Mouse (Mus musculus) intestine, embryonic 15.5 days (tissue): Measurements from ENCODE around the gene Dlg1. TPM values are rescaled to one million over a fixed set of nuclear protein-coding genes. Genes with fewer than 3 reads are reported as not detected.

Source experiments
- ATAC-seq: fragments of 200-750 bp; cut with Nextera tagmentation; 2 replicates; pipeline ENCODE4 v1.8.0; 2017; ENCODE audit warnings: moderate TSS enrichment, moderate library complexity
- H3K27ac ChIP-seq: fragments of 300-500 bp; sonication (generic); 2 replicates; pipeline ENCODE4 v1.5.1; 2015; ENCODE audit warnings: mild to moderate bottlenecking, inconsistent platforms
- H3K27me3 ChIP-seq: fragments of 300-500 bp; sonication (generic); replicated peaks from 2 replicates; pipeline ENCODE4 v1.6.1; 2015; ENCODE audit warnings: inconsistent platforms
- H3K36me3 ChIP-seq: fragments of 300-500 bp; sonication (generic); 2 replicates; pipeline ENCODE4 v1.6.1; 2015; ENCODE audit warnings: inconsistent platforms
- H3K4me1 ChIP-seq: fragments of 300-500 bp; sonication (generic); replicated peaks from 2 replicates; pipeline ENCODE4 v1.6.1; 2015; ENCODE audit warnings: inconsistent platforms
- H3K4me2 ChIP-seq: fragments of 300-500 bp; sonication (generic); replicated peaks from 2 replicates; pipeline ENCODE4 v1.6.1; 2015; ENCODE audit warnings: mild to moderate bottlenecking, inconsistent platforms
- H3K4me3 ChIP-seq: fragments of 300-500 bp; sonication (generic); replicated peaks from 2 replicates; pipeline ENCODE4 v1.5.1; 2015; ENCODE audit warnings: inconsistent platforms
- H3K9ac ChIP-seq: fragments of 300-500 bp; sonication (generic); 2 replicates; pipeline ENCODE4 v1.6.1; 2015; ENCODE audit warnings: inconsistent platforms
- H3K9me3 ChIP-seq: fragments of 300-500 bp; sonication (generic); 2 replicates; pipeline ENCODE4 v1.6.1; 2016; ENCODE audit warnings: inconsistent platforms
- WGBS: fragments of 180-500 bp; shearing (Covaris S2); methylation state at CpG from one replicate; pipeline ENCODE4 v1.1.7; 2015; 5-methylcytosine and 5-hydroxymethylcytosine counted together
- polyA plus RNA-seq: library from polyadenylated mRNA; unstranded; fragments of >200 nt; fragmentation: Nextera tagmentation; extraction: Ambion mirVana; gene quantifications from 2 replicates; pipeline ENCODE4 v1.2.1, GENCODE M21; 2015

Dlg1 gene
- polyA plus RNA-seq, 1 experiment from 2014 or later: 18.6 TPM

GRCm38 (mm10) chr16:31830726-31831125, 167.5 kb downstream of the Dlg1 start:
- no peaks in the 10 kb centered on the region for H3K4me1 ChIP-seq
- H3K9ac ChIP-seq: no peak overlapping the region
- H3K36me3 ChIP-seq: no peaks in the 10 kb centered on the region
- ATAC-seq: no peak
- H3K9me3 ChIP-seq: no peaks in the 10 kb centered on the region
- no peak overlapping the region for H3K4me2 ChIP-seq
- 89% methylated on average over 4 of the region's 4 CpGs for WGBS
- H3K27ac ChIP-seq: no peak overlapping the region
- no peaks in the 10 kb centered on the region for H3K27me3 ChIP-seq
- no peak overlapping the region for H3K4me3 ChIP-seq

- Histone ChIP-seq H3K9ac (no peak overlapping the region), H3K36me3 (no peaks in the 10 kb centered on the region; the same call in 1 of the 2 replicates), H3K27ac (no peak overlapping the region), H3K4me1 (no peaks in the 10 kb centered on the region), H3K4me2 (no peak overlapping the region), H3K4me3 (no peak overlapping the region), H3K9me3 (no peaks in the 10 kb centered on the region), H3K27me3 (no peaks in the 10 kb centered on the region)
- whole genome bisulfite sequencing: 91% methylated on average over 10 of the region's 10 CpGs
- ATAC-seq: no peak
Observed at GRCm38 (mm10) chr16:31832630-31833422, 169.6 kb downstream of the Dlg1 start.

GRCm38 (mm10) chr16:31834011-31834584, 170.9 kb downstream of the Dlg1 start:
- Histone ChIP-seq H3K9me3 (no peaks in the 10 kb centered on the region), H3K27ac (no peak overlapping the region), H3K36me3 (peaks cover 3% of the 10 kb centered on the region; the same call in 1 of the 2 replicates), H3K27me3 (no peaks in the 10 kb centered on the region), H3K4me1 (no peaks in the 10 kb centered on the region), H3K4me2 (no peak overlapping the region), H3K9ac (no peak overlapping the region), H3K4me3 (no peak overlapping the region)
- WGBS: 68% methylated on average over 7 of the region's 7 CpGs
- ATAC-seq: no peak

GRCm38 (mm10) chr16:31834662-31835318, 171.5 kb downstream of the Dlg1 start:
- H3K4me2 ChIP-seq: no peak overlapping the region
- ATAC-seq: no peak
- no peak overlapping the region for H3K27ac ChIP-seq
- H3K27me3 ChIP-seq: no peaks in the 10 kb centered on the region
- no peak overlapping the region for H3K4me3 ChIP-seq
- H3K4me1 ChIP-seq: no peaks in the 10 kb centered on the region
- H3K9ac ChIP-seq: no peak overlapping the region
- H3K36me3 ChIP-seq: peaks cover 3% of the 10 kb centered on the region; the same call in 1 of the 2 replicates
- no peaks in the 10 kb centered on the region for H3K9me3 ChIP-seq
- 77% methylated on average over 2 of the region's 2 CpGs for WGBS

- Histone ChIP-seq H3K4me3 (no peak overlapping the region), H3K9ac (no peak overlapping the region), H3K36me3 (peaks cover 3% of the 10 kb centered on the region; the same call in 1 of the 2 replicates), H3K27ac (no peak overlapping the region), H3K27me3 (no peaks in the 10 kb centered on the region), H3K4me1 (no peaks in the 10 kb centered on the region), H3K9me3 (no peaks in the 10 kb centered on the region), H3K4me2 (no peak overlapping the region)
- ATAC-seq: no peak
- 84% methylated on average over 3 of the region's 3 CpGs for WGBS
Observed at GRCm38 (mm10) chr16:31837362-31837761, 174.1 kb downstream of the Dlg1 start.

- WGBS: 92% methylated on average over 3 of the region's 3 CpGs
- H3K36me3 ChIP-seq: no peaks in the 10 kb centered on the region; the same call in 1 of the 2 replicates
- no peaks in the 10 kb centered on the region for H3K27me3 ChIP-seq
- no peak overlapping the region for H3K27ac ChIP-seq
- ATAC-seq: no peak
- H3K9ac ChIP-seq: no peak overlapping the region
- H3K4me3 ChIP-seq: no peak overlapping the region
- H3K4me1 ChIP-seq: no peaks in the 10 kb centered on the region
- H3K4me2 ChIP-seq: no peak overlapping the region
- no peaks in the 10 kb centered on the region for H3K9me3 ChIP-seq
Observed at GRCm38 (mm10) chr16:31844246-31844645, 181.0 kb downstream of the Dlg1 start.

- H3K4me3 ChIP-seq: no peak overlapping the region
- WGBS: 86% methylated on average over 10 of the region's 10 CpGs
- H3K9ac ChIP-seq: no peak overlapping the region
- no peaks in the 10 kb centered on the region; the same call in 1 of the 2 replicates for H3K36me3 ChIP-seq
- no peaks in the 10 kb centered on the region for H3K4me1 ChIP-seq
- no peak for ATAC-seq
- H3K27ac ChIP-seq: no peak overlapping the region
- H3K4me2 ChIP-seq: no peak overlapping the region
- H3K9me3 ChIP-seq: no peaks in the 10 kb centered on the region
- no peaks in the 10 kb centered on the region for H3K27me3 ChIP-seq
Observed at GRCm38 (mm10) chr16:31846763-31847162, 183.5 kb downstream of the Dlg1 start.

- peaks cover 16% of the 10 kb centered on the region for H3K36me3 ChIP-seq
- 63% methylated on average over 5 of the region's 5 CpGs for WGBS
- no peak for ATAC-seq
Observed at GRCm38 (mm10) chr16:31863920-31864319, 200.7 kb downstream of the Dlg1 start.

GRCm38 (mm10) chr16:31865242-31865641, 202.0 kb downstream of the Dlg1 start:
- ATAC-seq: no peak
- no peak overlapping the region for H3K9ac ChIP-seq
- no peak overlapping the region for H3K27ac ChIP-seq
- no peak overlapping the region for H3K4me3 ChIP-seq
- no peak overlapping the region for H3K4me2 ChIP-seq
- peaks cover 5% of the 10 kb centered on the region; the same call in 1 of the 2 replicates for H3K9me3 ChIP-seq
- 89% methylated on average over 3 of the region's 3 CpGs for WGBS
- H3K27me3 ChIP-seq: no peaks in the 10 kb centered on the region
- H3K4me1 ChIP-seq: no peaks in the 10 kb centered on the region
- peaks cover 18% of the 10 kb centered on the region for H3K36me3 ChIP-seq

More at GRCm38 (mm10) chr16:31863920-31864319, 200.7 kb downstream of the Dlg1 start:
- Histone ChIP-seq H3K4me1 (no peaks in the 10 kb centered on the region), H3K4me2 (no peak overlapping the region), H3K9me3 (peaks cover 5% of the 10 kb centered on the region; the same call in 1 of the 2 replicates), H3K4me3 (no peak overlapping the region), H3K27ac (no peak overlapping the region), H3K27me3 (no peaks in the 10 kb centered on the region), H3K9ac (no peak overlapping the region)

- WGBS: 92% methylated on average over 3 of the region's 3 CpGs
Observed at GRCm38 (mm10) chr16:31866911-31867310, 203.7 kb downstream of the Dlg1 start.

GRCm38 (mm10) chr16:31867736-31868135, 204.5 kb downstream of the Dlg1 start:
- H3K27me3 ChIP-seq: no peaks in the 10 kb centered on the region
- no peak overlapping the region for H3K27ac ChIP-seq
- ATAC-seq: no peak
- H3K4me3 ChIP-seq: no peak overlapping the region
- no peak overlapping the region for H3K4me2 ChIP-seq
- WGBS: 77% methylated on average over 4 of the region's 4 CpGs
- peaks cover 17% of the 10 kb centered on the region; the same call in 1 of the 2 replicates for H3K36me3 ChIP-seq
- H3K9me3 ChIP-seq: no peaks in the 10 kb centered on the region
- no peak overlapping the region for H3K9ac ChIP-seq
- no peaks in the 10 kb centered on the region for H3K4me1 ChIP-seq

More at GRCm38 (mm10) chr16:31866911-31867310, 203.7 kb downstream of the Dlg1 start:
- Histone ChIP-seq H3K4me1 (no peaks in the 10 kb centered on the region), H3K4me2 (no peak overlapping the region), H3K9me3 (no peaks in the 10 kb centered on the region), H3K4me3 (no peak overlapping the region), H3K27me3 (no peaks in the 10 kb centered on the region), H3K9ac (no peak overlapping the region), H3K36me3 (peaks cover 17% of the 10 kb centered on the region; the same call in 1 of the 2 replicates), H3K27ac (no peak overlapping the region)
- no peak for ATAC-seq

GRCm38 (mm10) chr16:31873721-31874120, 210.5 kb downstream of the Dlg1 start:
- 92% methylated on average over 8 of the region's 8 CpGs for WGBS
- H3K9ac ChIP-seq: no peak overlapping the region
- no peak overlapping the region for H3K4me3 ChIP-seq
- H3K4me1 ChIP-seq: 0 out of 2 replicates have a peak, but pooled peaks cover under 1% of the 10 kb centered on the region
- ATAC-seq: no peak
- peaks cover 9% of the 10 kb centered on the region; the same call in 1 of the 2 replicates for H3K36me3 ChIP-seq
- no peaks in the 10 kb centered on the region for H3K27me3 ChIP-seq
- no peaks in the 10 kb centered on the region for H3K9me3 ChIP-seq
- H3K4me2 ChIP-seq: no peak overlapping the region
- no peak overlapping the region for H3K27ac ChIP-seq
